In the genomic region with DNA sequence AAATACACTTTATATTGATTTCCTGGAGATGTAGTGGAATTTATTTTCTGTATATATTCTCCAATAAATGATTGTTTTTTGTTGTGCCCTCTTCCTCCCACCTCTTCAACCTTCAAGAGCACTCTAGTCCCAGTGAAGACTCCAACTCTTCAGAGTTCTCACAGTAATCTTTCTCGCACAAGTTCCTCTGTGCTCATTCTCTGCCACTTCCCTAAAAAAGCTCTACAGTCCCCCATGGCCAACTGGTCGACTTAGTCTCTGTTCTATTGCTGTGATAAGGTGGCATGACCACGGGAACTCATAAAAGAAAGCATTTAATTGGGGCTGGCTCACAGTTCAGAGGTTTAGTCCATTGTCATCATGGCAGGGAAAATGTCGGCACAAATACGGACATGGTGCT, we compare ENCODE assay signal across 29 mouse cellular contexts.
DNase-seq lines count a peak whose midpoint lies in the region; ATAC-seq lines count a peak whose summit lies in the region.
"Had no signal": no experiment of that assay in that cellular context is flagged by ENCODE, and none has a peak within 500 bp of the region (broad histone marks: within the 10 kb centered on the region; RNA-seq: fewer than 3 reads in every experiment).

No protein-coding gene starts in this region.

- peak; percentile 36; the same call in 1 of the 2 replicates for ATAC-seq in megakaryocyte, adult 5-6 weeks (ENCODE audit: poor library complexity, severe bottlenecking)
- ATAC-seq in hindbrain, embryonic 13.5 days (ENCODE audit: low FRiP score): no peak
- ATAC-seq: activated CD4-positive, CD25-positive, alpha-beta regulatory T cell, adult 4 months; forebrain, embryonic 14.5 days; forebrain, postnatal 0 days; intestine, embryonic 15.5 days had no signal

- no peak overlapping the region for H3K4me2 ChIP-seq in hindbrain, embryonic 13.5 days
- H3K4me2 ChIP-seq: embryonic facial prominence, embryonic 12.5 days; embryonic facial prominence, embryonic 15.5 days; heart, embryonic 13.5 days; hindbrain, embryonic 15.5 days; intestine, embryonic 15.5 days had no signal

- DNase-seq in heart, adult 11 months: peak; percentile 69
- DNase-seq in heart, adult 8-10 months (ENCODE audit: low spot score): no peak
- peak; percentile 46 for DNase-seq in MEL-GATA-1-ER (ENCODE audit: extremely low read depth, low read depth)
- DNase-seq in midbrain, embryonic 10.5 days (ENCODE audit: low spot score): no peak
- DNase-seq: adrenal gland, adult 8-10 months; adrenal gland, postnatal 36 days; B cell, adult 2 months; cerebellum, adult 18-20 months; cerebellum, adult 9-10 months; cerebellum, postnatal 14 days; forebrain, postnatal 0 days; gastrocnemius, postnatal 10 days; gastrocnemius, postnatal 36 days; heart, adult 18-20 months; heart, postnatal 14 days; heart, postnatal 4 days; kidney, adult 18-20 months had no signal

- no peaks in the 10 kb centered on the region for H3K4me1 ChIP-seq in hindbrain, embryonic 13.5 days (replicated peaks)
- H3K4me1 ChIP-seq in midbrain, embryonic 10.5 days: no peaks in the 10 kb centered on the region
- H3K4me1 ChIP-seq: embryonic facial prominence, embryonic 12.5 days; embryonic facial prominence, embryonic 15.5 days; heart, embryonic 10.5 days; hindbrain, embryonic 15.5 days; intestine, embryonic 15.5 days had no signal

- no peaks in the 10 kb centered on the region for H3K27me3 ChIP-seq in hindbrain, embryonic 13.5 days
- no peaks in the 10 kb centered on the region for H3K27me3 ChIP-seq in midbrain, embryonic 10.5 days (ENCODE audit: low read depth, poor library complexity, severe bottlenecking)
- H3K27me3 ChIP-seq: CH12.LX; embryonic facial prominence, embryonic 12.5 days; embryonic facial prominence, embryonic 15.5 days; heart, embryonic 13.5 days; hindbrain, embryonic 15.5 days; intestine, embryonic 15.5 days had no signal

- 90% methylated on average over 5 of the region's 5 CpGs for WGBS in hindbrain, embryonic 13.5 days
- 86% methylated on average over 5 of the region's 5 CpGs for whole genome bisulfite sequencing in midbrain, embryonic 10.5 days

- H3K27ac ChIP-seq in hindbrain, embryonic 13.5 days: no peak overlapping the region
- no peak overlapping the region for H3K27ac ChIP-seq in midbrain, embryonic 10.5 days (replicated peaks)
- H3K27ac ChIP-seq: embryonic facial prominence, embryonic 12.5 days; embryonic facial prominence, embryonic 15.5 days; heart, embryonic 10.5 days; heart, embryonic 13.5 days; hindbrain, embryonic 15.5 days; intestine, embryonic 15.5 days had no signal

- no peaks in the 10 kb centered on the region for H3K9me3 ChIP-seq in hindbrain, embryonic 13.5 days
- H3K9me3 ChIP-seq in midbrain, embryonic 10.5 days (replicated peaks): no peaks in the 10 kb centered on the region
- H3K9me3 ChIP-seq: embryonic facial prominence, embryonic 12.5 days; embryonic facial prominence, embryonic 15.5 days; G1E; heart, embryonic 10.5 days; heart, embryonic 13.5 days; hindbrain, embryonic 15.5 days; intestine, embryonic 15.5 days had no signal

- no peaks in the 10 kb centered on the region for H3K36me3 ChIP-seq in hindbrain, embryonic 13.5 days
- no peaks in the 10 kb centered on the region for H3K36me3 ChIP-seq in midbrain, embryonic 10.5 days
- H3K36me3 ChIP-seq: embryonic facial prominence, embryonic 12.5 days; embryonic facial prominence, embryonic 15.5 days; G1E; heart, embryonic 10.5 days; hindbrain, embryonic 15.5 days; intestine, embryonic 15.5 days had no signal

- no peak overlapping the region for H3K4me3 ChIP-seq in hindbrain, embryonic 13.5 days
- H3K4me3 ChIP-seq in midbrain, embryonic 10.5 days: no peak overlapping the region
- H3K4me3 ChIP-seq: embryonic facial prominence, embryonic 12.5 days; embryonic facial prominence, embryonic 15.5 days; heart, embryonic 10.5 days; heart, embryonic 13.5 days; hindbrain, embryonic 15.5 days; intestine, embryonic 15.5 days had no signal

- no peak overlapping the region for H3K9ac ChIP-seq in hindbrain, embryonic 13.5 days
- H3K9ac ChIP-seq: embryonic facial prominence, embryonic 12.5 days; embryonic facial prominence, embryonic 15.5 days; forebrain, postnatal 0 days; heart, embryonic 13.5 days; hindbrain, embryonic 15.5 days; intestine, embryonic 15.5 days had no signal

Comparison
In these comparisons a context has a peak if more than half of its experiments do, and no peak if none do; other contexts are left out.
1. DNase-seq: peak in heart, adult 11 months (single experiment) and MEL-GATA-1-ER (single experiment); none in heart, adult 8-10 months (single experiment) and midbrain, embryonic 10.5 days (single experiment).